Mouse (Mus musculus): ENCODE data around the gene Utrn. TPM values are rescaled to one million over a fixed set of nuclear protein-coding genes. Genes with fewer than 3 reads are reported as not detected.
A peak's percentile ranks its signal among the peaks of the same experiment; 100 is the strongest.

The Utrn gene
- total RNA-seq, 1 experiment from 2014 or later, result 95.5 TPM

- DNase-seq, result no peak
Measured at GRCm38 (mm10) chr10:12414967-12415366, 454.2 kb downstream of the Utrn start.

GRCm38 (mm10) chr10:12406338-12407110 is 462.6 kb downstream of the Utrn start:
- no peak for DNase-seq

GRCm38 (mm10) chr10:12399450-12399849 is 469.7 kb downstream of the Utrn start:
- no peak for DNase-seq

- no peak for DNase-seq
Measured at GRCm38 (mm10) chr10:12380139-12380538, 489.0 kb downstream of the Utrn start.

- no peak for DNase-seq
Measured at GRCm38 (mm10) chr10:12379123-12379522, 490.0 kb downstream of the Utrn start.

- no peak for DNase-seq
Measured at GRCm38 (mm10) chr10:12377727-12378126, 491.4 kb downstream of the Utrn start.

GRCm38 (mm10) chr10:12376015-12376414 is 493.1 kb downstream of the Utrn start:
- no peak for DNase-seq

- no peak for DNase-seq
Measured at GRCm38 (mm10) chr10:12374741-12375140, 494.4 kb downstream of the Utrn start.

- peak; percentile 30 for DNase-seq
Measured at GRCm38 (mm10) chr10:12354556-12354955, 514.6 kb downstream of the Utrn start.

GRCm38 (mm10) chr10:12354106-12354505 is 515.1 kb downstream of the Utrn start:
- DNase-seq, result no peak

GRCm38 (mm10) chr10:12339704-12340558 is 529.2 kb downstream of the Utrn start:
- DNase-seq, result no peak

GRCm38 (mm10) chr10:12339005-12339703 is 530.0 kb downstream of the Utrn start:
- DNase-seq, result no peak

Other genes with a start within 250 kb of the Utrn start
- 6.2 and 6.7 TPM in 2 replicates for gene Stx11, start 94.9 kb upstream of the Utrn start, total RNA-seq (2021)
- gene Sf3b5, start 136.0 kb upstream of the Utrn start, total RNA-seq (2021), result 11.0 and 11.2 TPM in 2 replicates
- 13.0 and 15.7 TPM in 2 replicates for gene Plagl1, start 191.1 kb upstream of the Utrn start, total RNA-seq (2021)

Data from adrenal gland, postnatal 14 days (tissue).